Mouse (Mus musculus) CD4-positive helper T cell, adult 2 months (primary cell): ENCODE measurements around the gene Olfr102.
A peak's percentile ranks its signal among the peaks of the same experiment; 100 is the strongest.

Source experiments
- DNase-seq: peaks from one replicate; pipeline ENCODE4 v3.0.0-alpha.2; 2012; ENCODE audit warnings: low read depth, missing footprints, low spot score

The Olfr102 gene

GRCm38 (mm10) chr17:37316954-37317353, at the start of gene Olfr102:
Gene Olfr102 (minus strand): TSS chr17:37317054.
- DNase-seq = no peak

- no peak for DNase-seq
Measured at GRCm38 (mm10) chr17:37359282-37359681, 42.4 kb upstream of the Olfr102 start, which contains the start of gene Olfr104-ps. Gene Olfr104-ps (plus strand): TSS chr17:37359582.

GRCm38 (mm10) chr17:37339598-37339997, 22.7 kb upstream of the Olfr102 start, which contains the start of gene Olfr103:
Gene Olfr103 (minus strand): TSS chr17:37339698.
- no peak for DNase-seq

GRCm38 (mm10) chr17:37310146-37310699, 6.6 kb downstream of the Olfr102 start:
- no peak for DNase-seq

- DNase-seq = no peak
Measured at GRCm38 (mm10) chr17:37308483-37308882, 8.4 kb downstream of the Olfr102 start.

GRCm38 (mm10) chr17:37304213-37304612, 12.6 kb downstream of the Olfr102 start, which contains the start of gene Olfr101:
Gene Olfr101 (minus strand): TSS chr17:37304313.
- DNase-seq = no peak

- DNase-seq = no peak
Measured at GRCm38 (mm10) chr17:37283360-37283759, 33.5 kb downstream of the Olfr102 start, which contains the start of gene Olfr99. Gene Olfr99 (minus strand): TSS chr17:37283460.

GRCm38 (mm10) chr17:37280331-37280730, 36.5 kb downstream of the Olfr102 start:
- no peak for DNase-seq

- no peak for DNase-seq
Measured at GRCm38 (mm10) chr17:37276573-37276972, 40.3 kb downstream of the Olfr102 start.

GRCm38 (mm10) chr17:37275626-37276248, 41.1 kb downstream of the Olfr102 start:
- DNase-seq = no peak

- DNase-seq = peak; percentile 92
Measured at GRCm38 (mm10) chr17:37270702-37271092, 46.2 kb downstream of the Olfr102 start.

GRCm38 (mm10) chr17:37270058-37270701, 46.7 kb downstream of the Olfr102 start, which contains the start of gene H2-M3:
Gene H2-M3 (plus strand): TSS chr17:37270220.
- DNase-seq = peak; percentile 94

- no peak for DNase-seq
Measured at GRCm38 (mm10) chr17:37263626-37264025, 53.2 kb downstream of the Olfr102 start, which contains the start of gene Olfr98. Gene Olfr98 (minus strand): TSS chr17:37263749.
